Mouse (Mus musculus) liver, postnatal 0 days (tissue): Measurements from ENCODE around the gene Nutm2. TPM values are rescaled to one million over a fixed set of nuclear protein-coding genes. Genes with fewer than 3 reads are reported as not detected.
A peak's percentile ranks its signal among the peaks of the same experiment; 100 is the strongest.
"Not testable (repeated sequence)": the region's sequence is repeated elsewhere in the genome, so short reads cannot be mapped to it uniquely, and the experiment has no call there.

Experiments
- ATAC-seq: fragments of 200-750 bp; cut with Nextera tagmentation; 2 replicates; pipeline ENCODE4 v1.8.0; 2017; ENCODE audit warnings: mild to moderate bottlenecking, moderate library complexity
- DNase-seq: peaks from one replicate; pipeline ENCODE4 v3.0.0-alpha.2; 2016
- H3K27ac ChIP-seq: fragments of 300-500 bp; sonication (generic); 2 replicates; pipeline ENCODE4 v1.5.1; 2014; ENCODE audit warnings: antibody characterized with exemption, moderate library complexity, mild to moderate bottlenecking, low read depth
- H3K27me3 ChIP-seq: fragments of 300-500 bp; sonication (generic); 2 replicates; pipeline ENCODE4 v1.6.1; 2014; ENCODE audit warnings: low read length, control low read depth, mixed read lengths; ENCODE audit not compliant: insufficient read depth
- H3K36me3 ChIP-seq: fragments of 300-500 bp; sonication (generic); replicated peaks from 2 replicates; pipeline ENCODE4 v1.6.1; 2014; ENCODE audit warnings: mild to moderate bottlenecking, control low read depth, low read length, moderate library complexity, mixed read lengths; ENCODE audit not compliant: insufficient read depth
- H3K4me1 ChIP-seq: fragments of 300-500 bp; sonication (generic); 2 replicates; pipeline ENCODE4 v1.6.1; 2014; ENCODE audit warnings: antibody characterized with exemption, mild to moderate bottlenecking, control low read depth; ENCODE audit not compliant: insufficient read depth
- H3K4me2 ChIP-seq: fragments of 300-500 bp; sonication (generic); 2 replicates; pipeline ENCODE4 v1.6.1; 2014; ENCODE audit warnings: low read depth, mild to moderate bottlenecking, low read length, moderate library complexity, mixed read lengths
- H3K4me3 ChIP-seq: fragments of 300-500 bp; sonication (generic); 2 replicates; pipeline ENCODE4 v1.5.1; 2014; ENCODE audit warnings: low read depth, low read length
- H3K9ac ChIP-seq: fragments of 300-500 bp; sonication (generic); replicated peaks from 2 replicates; pipeline ENCODE4 v1.6.1; 2014; ENCODE audit warnings: mild to moderate bottlenecking, moderate library complexity
- H3K9me3 ChIP-seq: fragments of 300-500 bp; sonication (generic); 2 replicates; pipeline ENCODE4 v1.6.1; 2016; ENCODE audit warnings: mild to moderate bottlenecking, control low read depth, low read length, mixed read lengths
- CTCF ChIP-seq: sonication (generic); IDR thresholded peaks from 2 replicates; pipeline ENCODE4 v1.5.1; 2016; ENCODE audit warnings: antibody characterized with exemption, low read depth
- EP300 ChIP-seq: IDR thresholded peaks from 2 replicates; pipeline ENCODE4 v1.6.1; 2016; ENCODE audit warnings: antibody characterized with exemption, low read depth, mild to moderate bottlenecking
- WGBS: fragments of 180-500 bp; shearing (Covaris S2); extraction: QIAGEN DNeasy Blood & Tissue Kit; methylation state at CpG from one replicate; pipeline ENCODE4 v1.1.7; 2014; ENCODE audit not compliant: insufficient replicate concordance; 5-methylcytosine and 5-hydroxymethylcytosine counted together
- polyA plus RNA-seq: library from polyadenylated mRNA; unstranded; fragments of >200 nt; fragmentation: Nextera tagmentation; extraction: Ambion mirVana; gene quantifications from 2 replicates; pipeline ENCODE4 v1.2.1, GENCODE M21; 2015

Nutm2 gene
- polyA plus RNA-seq, 1 experiment from 2014 or later: not detected

GRCm38 (mm10) chr13:50443812-50444211 lies 23.3 kb upstream of the Nutm2 start, which contains the start of gene Gm47429:
TSS of gene Gm47429 (minus strand) at chr13:50443912.
- Histone ChIP-seq H3K4me3 (no peak within 1 kb of the TSS), H3K4me2 (no peak within 1 kb of the TSS), H3K27ac (no peak within 1 kb of the TSS), H3K36me3 (no peaks in the 10 kb centered on the region), H3K9ac (no peak within 1 kb of the TSS), H3K27me3 (no peaks in the 10 kb centered on the region), H3K4me1 (no peaks in the 10 kb centered on the region), H3K9me3 (no peaks in the 10 kb centered on the region)
- DNase-seq (no peak), ATAC-seq (no peak)
- WGBS: 77% methylated on average over 2 of the region's 2 CpGs
- no peak for TF ChIP-seq CTCF
- no peak for TF ChIP-seq EP300

- Histone ChIP-seq H3K4me2 (no peak overlapping the region), H3K27ac (no peak overlapping the region), H3K9ac (no peak overlapping the region), H3K27me3 (no peaks in the 10 kb centered on the region), H3K9me3 (no peaks in the 10 kb centered on the region), H3K4me1 (no peaks in the 10 kb centered on the region), H3K4me3 (no peak overlapping the region), H3K36me3 (no peaks in the 10 kb centered on the region)
- 75% methylated on average over 4 of the region's 4 CpGs for WGBS
- TF ChIP-seq CTCF: no peak
- TF ChIP-seq EP300: no peak
- ATAC-seq: no peak
- DNase-seq: no peak
Observed at GRCm38 (mm10) chr13:50445261-50445660, 21.8 kb upstream of the Nutm2 start.

- H3K36me3 ChIP-seq, H3K4me1 ChIP-seq, H3K27me3 ChIP-seq, H3K9ac ChIP-seq, ATAC-seq, H3K4me2 ChIP-seq, H3K9me3 ChIP-seq, DNase-seq, H3K4me3 ChIP-seq, H3K27ac ChIP-seq: not testable (repeated sequence)
- WGBS: 60% methylated on average over 9 of the region's 9 CpGs
Observed at GRCm38 (mm10) chr13:50452266-50452665, 14.8 kb upstream of the Nutm2 start.

GRCm38 (mm10) chr13:50453426-50453825 lies 13.7 kb upstream of the Nutm2 start:
- TF ChIP-seq CTCF (no peak), EP300 (no peak)
- H3K4me3 ChIP-seq: no peak overlapping the region
- DNase-seq (no peak), ATAC-seq (no peak)
- no peaks in the 10 kb centered on the region for H3K36me3 ChIP-seq
- WGBS: 28% methylated on average over 4 of the region's 4 CpGs
- H3K4me2 ChIP-seq: no peak overlapping the region
- H3K27ac ChIP-seq: no peak overlapping the region
- no peaks in the 10 kb centered on the region for H3K27me3 ChIP-seq
- no peaks in the 10 kb centered on the region for H3K4me1 ChIP-seq
- H3K9ac ChIP-seq: no peak overlapping the region
- no peaks in the 10 kb centered on the region for H3K9me3 ChIP-seq

GRCm38 (mm10) chr13:50460433-50460832 lies 6.7 kb upstream of the Nutm2 start:
- H3K4me1 ChIP-seq, H3K4me2 ChIP-seq, H3K4me3 ChIP-seq, H3K9ac ChIP-seq, H3K27me3 ChIP-seq, H3K9me3 ChIP-seq, DNase-seq, H3K36me3 ChIP-seq, H3K27ac ChIP-seq, ATAC-seq: not testable (repeated sequence)
- WGBS: 66% methylated on average over 2 of the region's 2 CpGs

- no peaks in the 10 kb centered on the region for H3K27me3 ChIP-seq
- H3K4me2 ChIP-seq: no peak overlapping the region
- H3K4me1 ChIP-seq: no peaks in the 10 kb centered on the region
- no peaks in the 10 kb centered on the region for H3K9me3 ChIP-seq
- no peak for TF ChIP-seq EP300
- TF ChIP-seq CTCF: no peak
- WGBS: 38% methylated on average over 27 of the region's 27 CpGs
- no peak overlapping the region for H3K4me3 ChIP-seq
- H3K27ac ChIP-seq: no peak overlapping the region
- DNase-seq: peak; percentile 11
- H3K36me3 ChIP-seq: no peaks in the 10 kb centered on the region
- no peak for ATAC-seq
- no peak overlapping the region for H3K9ac ChIP-seq
Observed at GRCm38 (mm10) chr13:50464621-50465562, 2.2 kb upstream of the Nutm2 start.

GRCm38 (mm10) chr13:50488510-50488909 lies 21.4 kb downstream of the Nutm2 start:
- H3K9me3 ChIP-seq, H3K27ac ChIP-seq, H3K4me3 ChIP-seq, H3K36me3 ChIP-seq, H3K4me2 ChIP-seq, H3K27me3 ChIP-seq, DNase-seq, ATAC-seq, H3K9ac ChIP-seq, H3K4me1 ChIP-seq: not testable (repeated sequence)

- not testable (repeated sequence) for H3K9ac ChIP-seq, H3K36me3 ChIP-seq, DNase-seq, ATAC-seq, H3K27me3 ChIP-seq, H3K9me3 ChIP-seq, H3K4me3 ChIP-seq, H3K4me2 ChIP-seq, H3K27ac ChIP-seq, H3K4me1 ChIP-seq
- 67% methylated on average over 9 of the region's 9 CpGs for WGBS
Observed at GRCm38 (mm10) chr13:50510470-50511343, 43.6 kb downstream of the Nutm2 start.
